Mouse (Mus musculus): ENCODE results near the gene Prpf4. TPM values are rescaled to one million over a fixed set of nuclear protein-coding genes. Genes with fewer than 3 reads are reported as not detected.
A peak's percentile ranks its signal among the peaks of the same experiment; 100 is the strongest.

Gene Prpf4
- polyA plus RNA-seq, 1 experiment from 2014 or later = 25.7 TPM

DNA sequence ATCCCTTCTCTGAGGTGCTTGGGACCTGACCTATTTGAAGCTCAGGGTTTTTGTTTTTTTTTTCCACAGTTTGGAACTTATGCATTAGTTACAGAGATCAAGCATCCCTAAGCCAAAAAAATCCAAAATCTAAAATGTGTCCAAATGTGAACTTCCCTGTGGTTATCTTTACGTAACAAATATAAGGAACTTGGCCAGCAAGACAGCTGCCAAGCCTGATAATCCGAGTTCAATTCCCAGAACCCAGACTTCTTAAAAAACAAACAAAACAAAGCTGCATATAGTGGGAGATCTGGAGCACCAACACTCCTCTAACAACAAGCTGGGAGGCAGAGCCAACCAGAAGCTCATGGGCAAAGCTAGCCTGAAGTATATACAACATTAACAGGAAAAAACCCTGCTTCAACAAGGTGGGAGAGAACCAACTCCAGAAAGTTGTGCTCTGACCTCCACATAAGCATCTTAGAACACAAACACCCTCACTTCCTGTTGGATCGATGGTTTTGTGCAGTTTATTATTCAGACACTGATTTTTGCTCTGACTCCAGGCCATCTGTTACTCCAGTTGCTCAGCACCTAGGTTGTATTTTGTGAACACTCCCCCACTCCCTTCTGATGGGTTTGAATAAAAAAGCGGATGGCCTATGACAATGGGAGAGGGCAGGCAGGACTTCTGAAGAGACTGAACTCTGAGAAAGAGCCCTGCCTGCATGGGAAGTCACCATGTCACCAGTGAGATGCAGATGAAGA lies 10.8 kb upstream of the Prpf4 start:
- H3K4me3 ChIP-seq (ENCODE audit: low read depth, low read length) = no peak overlapping the region
- ATAC-seq (replicated peaks; ENCODE audit: low FRiP score, low TSS enrichment, low read depth) (no peak), DNase-seq (ENCODE audit: low spot score) (no peak)
- no peaks in the 10 kb centered on the region for H3K4me1 ChIP-seq (replicated peaks; ENCODE audit: control insufficient read depth, insufficient read depth, low read length)
- peaks cover 87% of the 10 kb centered on the region for H3K36me3 ChIP-seq (ENCODE audit: control insufficient read depth, insufficient read depth, low read length)
- no peak overlapping the region for H3K4me2 ChIP-seq (ENCODE audit: low read length)
- no peak overlapping the region for H3K27ac ChIP-seq (ENCODE audit: low read depth)
- no peak overlapping the region for H3K9ac ChIP-seq (ENCODE audit: low read length)
- 89% methylated on average over 4 of the region's 4 CpGs for WGBS
- H3K27me3 ChIP-seq (replicated peaks; ENCODE audit: control insufficient read depth, insufficient read depth, low read length) = no peaks in the 10 kb centered on the region
- H3K9me3 ChIP-seq (ENCODE audit: control insufficient read depth, low read length) = no peaks in the 10 kb centered on the region

DNA sequence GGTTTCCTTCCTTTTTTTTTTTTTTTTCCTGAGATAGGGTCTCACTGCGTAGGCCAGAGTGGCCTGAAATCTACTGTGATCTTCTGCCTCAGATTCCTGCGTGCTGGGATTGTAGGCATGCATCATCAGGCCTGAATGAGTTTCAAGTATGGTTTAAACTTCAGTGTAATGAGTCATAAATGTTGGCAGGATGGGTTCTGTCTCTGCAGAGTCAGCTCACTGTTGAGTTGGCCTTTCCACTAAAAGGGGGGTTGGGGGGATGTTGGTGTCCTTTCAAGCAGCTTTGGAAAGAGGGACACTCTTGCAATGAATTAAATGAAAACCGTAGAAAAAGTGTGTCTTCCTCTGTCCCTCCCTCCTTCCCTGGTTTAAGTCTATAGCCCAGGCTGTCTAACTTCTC lies 9.6 kb upstream of the Prpf4 start:
- 89% methylated on average over 3 of the region's 3 CpGs for WGBS
- ATAC-seq (replicated peaks; ENCODE audit: low FRiP score, low TSS enrichment, low read depth) (no peak), DNase-seq (ENCODE audit: low spot score) (no peak)
- Histone ChIP-seq H3K9me3 (ENCODE audit: control insufficient read depth, low read length) (no peaks in the 10 kb centered on the region), H3K4me1 (replicated peaks; ENCODE audit: control insufficient read depth, insufficient read depth, low read length) (no peaks in the 10 kb centered on the region), H3K27me3 (replicated peaks; ENCODE audit: control insufficient read depth, insufficient read depth, low read length) (no peaks in the 10 kb centered on the region), H3K9ac (ENCODE audit: low read length) (no peak overlapping the region), H3K36me3 (ENCODE audit: control insufficient read depth, insufficient read depth, low read length) (peaks cover 80% of the 10 kb centered on the region), H3K4me2 (ENCODE audit: low read length) (no peak overlapping the region), H3K27ac (ENCODE audit: low read depth) (no peak overlapping the region), H3K4me3 (ENCODE audit: low read depth, low read length) (no peak overlapping the region)

DNA sequence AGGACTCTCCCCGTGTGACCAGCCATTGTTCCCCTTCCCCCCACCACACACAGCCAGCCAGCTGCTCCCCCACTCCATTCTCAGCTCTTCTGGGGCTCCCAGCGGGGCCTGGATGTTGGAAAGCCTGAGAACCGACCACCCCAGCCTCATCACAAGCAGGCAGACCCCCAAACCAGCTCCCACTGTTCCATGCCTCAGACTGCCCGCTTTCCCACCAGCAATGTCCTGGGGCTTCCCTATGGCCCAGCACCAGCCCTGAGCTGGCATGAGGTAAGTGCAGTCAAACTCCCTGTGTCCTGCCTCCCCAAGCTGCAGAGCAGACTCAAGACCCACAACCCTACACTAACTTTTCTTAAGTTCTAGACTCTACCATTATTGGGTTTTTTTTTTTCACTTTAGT lies 2.5 kb upstream of the Prpf4 start:
- Histone ChIP-seq H3K27ac (ENCODE audit: low read depth) (no peak overlapping the region), H3K9me3 (ENCODE audit: control insufficient read depth, low read length) (no peaks in the 10 kb centered on the region), H3K4me2 (ENCODE audit: low read length) (no peak overlapping the region), H3K4me1 (replicated peaks; ENCODE audit: control insufficient read depth, insufficient read depth, low read length) (peaks cover 9% of the 10 kb centered on the region), H3K4me3 (ENCODE audit: low read depth, low read length) (no peak overlapping the region), H3K9ac (ENCODE audit: low read length) (no peak overlapping the region), H3K36me3 (ENCODE audit: control insufficient read depth, insufficient read depth, low read length) (peaks cover 26% of the 10 kb centered on the region), H3K27me3 (replicated peaks; ENCODE audit: control insufficient read depth, insufficient read depth, low read length) (no peaks in the 10 kb centered on the region)
- DNase-seq (ENCODE audit: low spot score) (no peak), ATAC-seq (replicated peaks; ENCODE audit: low FRiP score, low TSS enrichment, low read depth) (no peak)
- WGBS = 74% methylated on average over 4 of the region's 4 CpGs

DNA sequence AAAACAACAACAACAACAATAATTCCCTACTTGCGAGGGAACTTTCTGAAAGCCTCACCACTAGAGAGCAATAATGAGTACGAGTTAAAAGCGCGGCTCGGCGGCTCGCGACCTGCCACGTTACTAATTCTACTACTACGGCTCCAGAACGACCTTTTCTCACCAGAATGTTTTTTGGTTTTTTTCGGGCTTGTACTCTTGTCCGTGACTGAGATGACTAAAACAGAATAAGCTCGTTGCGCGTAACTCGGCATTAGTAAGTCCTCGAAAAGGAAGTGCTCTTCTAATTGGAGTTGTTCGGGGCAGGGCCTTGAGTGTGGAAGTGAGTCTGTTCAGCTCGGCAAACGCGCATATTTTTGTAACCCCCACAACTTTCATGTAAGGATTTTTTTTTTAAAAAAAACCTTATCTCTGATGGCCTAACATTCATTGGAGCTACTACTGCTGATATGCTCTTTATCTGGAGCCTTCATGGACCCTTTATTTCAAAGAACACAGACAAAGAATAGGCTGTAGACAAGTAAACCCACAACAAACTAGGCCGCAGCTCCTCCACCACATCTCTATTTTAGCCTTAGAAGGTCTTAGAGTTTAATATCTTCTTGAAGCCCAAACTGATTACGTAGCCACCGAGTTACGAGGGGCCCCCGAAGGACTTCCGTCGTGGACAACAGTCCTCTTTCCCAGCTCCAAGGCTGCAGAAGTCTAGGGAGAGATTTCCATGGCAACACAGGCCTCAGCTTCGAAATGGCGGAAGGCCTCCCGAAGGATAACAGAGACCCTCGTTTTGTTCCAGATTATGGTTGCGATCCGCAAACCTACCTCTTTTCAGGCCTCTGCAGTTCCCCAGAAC lies 641 bp upstream of the Prpf4 start:
- peak; percentile 86 for DNase-seq (ENCODE audit: low spot score)

DNA sequence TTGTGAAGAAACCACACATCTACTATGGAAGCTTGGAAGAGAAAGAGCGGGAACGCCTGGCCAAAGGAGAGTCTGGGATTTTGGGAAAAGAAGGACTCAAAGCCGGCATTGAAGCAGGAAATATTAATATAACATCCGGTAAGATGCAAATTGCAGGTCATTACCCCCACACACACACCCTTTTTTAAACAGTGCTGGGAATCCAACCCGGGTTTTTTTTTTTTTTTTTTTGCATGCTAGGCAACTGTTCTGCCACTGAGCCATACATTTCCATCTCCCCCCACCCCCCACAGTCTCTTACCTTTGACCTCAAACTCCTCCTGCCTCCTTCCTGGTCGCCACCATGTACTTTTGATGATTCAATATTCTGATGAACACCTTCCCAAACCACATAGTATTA lies 1.0 kb downstream of the Prpf4 start:
- peaks cover 9% of the 10 kb centered on the region for H3K4me1 ChIP-seq (replicated peaks; ENCODE audit: control insufficient read depth, insufficient read depth, low read length)
- H3K27ac ChIP-seq (ENCODE audit: low read depth) = peak overlapping the region; percentile 88; the same call in 1 of the 2 replicates
- peaks cover 36% of the 10 kb centered on the region for H3K36me3 ChIP-seq (ENCODE audit: control insufficient read depth, insufficient read depth, low read length)
- peak overlapping the region; percentile 66 for H3K4me2 ChIP-seq (ENCODE audit: low read length)
- H3K9ac ChIP-seq (ENCODE audit: low read length) = peak overlapping the region; percentile 87
- WGBS = 34% methylated on average over 6 of the region's 6 CpGs
- DNase-seq (ENCODE audit: low spot score) = no peak
- ATAC-seq (replicated peaks; ENCODE audit: low FRiP score, low TSS enrichment, low read depth) = no peak
- H3K4me3 ChIP-seq (ENCODE audit: low read depth, low read length) = peak overlapping the region; percentile 89
- no peaks in the 10 kb centered on the region for H3K9me3 ChIP-seq (ENCODE audit: control insufficient read depth, low read length)
- no peaks in the 10 kb centered on the region for H3K27me3 ChIP-seq (replicated peaks; ENCODE audit: control insufficient read depth, insufficient read depth, low read length)

More for the DNA sequence above, 641 bp upstream of the Prpf4 start:
- peak overlapping the region; percentile 88 for H3K27ac ChIP-seq (ENCODE audit: low read depth)
- H3K36me3 ChIP-seq (ENCODE audit: control insufficient read depth, insufficient read depth, low read length) = peaks cover 27% of the 10 kb centered on the region
- peak; percentile 6; the same call in 1 of the 2 replicates for ATAC-seq (replicated peaks; ENCODE audit: low FRiP score, low TSS enrichment, low read depth)
- peak overlapping the region; percentile 89 for H3K4me3 ChIP-seq (ENCODE audit: low read depth, low read length)
- H3K27me3 ChIP-seq (replicated peaks; ENCODE audit: control insufficient read depth, insufficient read depth, low read length) = no peaks in the 10 kb centered on the region
- H3K4me2 ChIP-seq (ENCODE audit: low read length) = peak overlapping the region; percentile 63
- no peaks in the 10 kb centered on the region for H3K9me3 ChIP-seq (ENCODE audit: control insufficient read depth, low read length)
- H3K9ac ChIP-seq (ENCODE audit: low read length) = peak overlapping the region; percentile 87
- H3K4me1 ChIP-seq (replicated peaks; ENCODE audit: control insufficient read depth, insufficient read depth, low read length) = peaks cover 9% of the 10 kb centered on the region
- under 1% methylated on average over 35 of the region's 35 CpGs for WGBS

DNA sequence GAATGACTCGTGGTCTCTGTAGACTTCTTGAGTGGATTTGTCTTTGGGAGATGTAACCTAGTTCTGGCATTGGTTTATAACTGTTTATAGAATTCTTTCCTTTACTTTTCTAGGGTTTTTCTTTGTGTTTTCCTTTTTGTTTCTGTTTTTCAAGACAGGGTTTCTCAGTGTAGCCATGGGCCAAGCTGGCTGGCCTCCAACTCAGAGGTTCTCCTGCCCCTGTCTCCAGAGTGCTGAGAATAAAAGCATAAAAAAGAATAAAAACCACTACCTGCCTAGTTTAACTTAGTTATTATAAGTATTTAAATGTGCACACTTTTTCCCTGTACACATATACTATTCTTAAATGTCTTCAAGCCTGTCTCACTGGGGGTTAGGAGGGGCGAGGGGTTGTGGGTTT lies 1.7 kb downstream of the Prpf4 start:
- ATAC-seq (replicated peaks; ENCODE audit: low FRiP score, low TSS enrichment, low read depth) (no peak), DNase-seq (ENCODE audit: low spot score) (no peak)
- H3K4me3 ChIP-seq (ENCODE audit: low read depth, low read length) = peak overlapping the region; percentile 89; the same call in 1 of the 2 replicates
- peak overlapping the region; percentile 66 for H3K4me2 ChIP-seq (ENCODE audit: low read length)
- H3K27me3 ChIP-seq (replicated peaks; ENCODE audit: control insufficient read depth, insufficient read depth, low read length) = no peaks in the 10 kb centered on the region
- no peak overlapping the region for H3K27ac ChIP-seq (ENCODE audit: low read depth)
- H3K9me3 ChIP-seq (ENCODE audit: control insufficient read depth, low read length) = no peaks in the 10 kb centered on the region
- H3K4me1 ChIP-seq (replicated peaks; ENCODE audit: control insufficient read depth, insufficient read depth, low read length) = peaks cover 9% of the 10 kb centered on the region
- no peak overlapping the region for H3K9ac ChIP-seq (ENCODE audit: low read length)
- peaks cover 43% of the 10 kb centered on the region for H3K36me3 ChIP-seq (ENCODE audit: control insufficient read depth, insufficient read depth, low read length)
- WGBS = 75% methylated on average over 2 of the region's 2 CpGs

DNA sequence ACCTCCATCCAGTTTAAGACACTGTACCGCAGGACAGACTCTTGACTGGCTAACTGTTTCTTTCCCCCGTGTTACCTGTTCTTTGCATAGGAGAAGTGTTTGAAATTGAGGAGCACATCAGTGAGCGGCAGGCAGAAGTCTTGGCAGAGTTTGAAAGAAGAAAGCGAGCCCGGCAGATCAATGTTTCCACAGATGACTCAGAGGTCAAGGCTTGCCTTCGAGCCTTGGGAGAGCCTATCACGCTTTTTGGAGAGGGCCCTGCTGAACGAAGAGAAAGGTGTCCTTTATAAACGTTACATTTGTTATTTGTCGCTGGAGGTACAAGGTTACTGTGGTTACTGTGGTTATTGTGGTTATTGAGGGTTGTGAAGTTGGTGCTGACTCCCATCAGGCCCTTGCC lies 3.0 kb downstream of the Prpf4 start:
- Histone ChIP-seq H3K4me2 (ENCODE audit: low read length) (no peak overlapping the region), H3K27me3 (replicated peaks; ENCODE audit: control insufficient read depth, insufficient read depth, low read length) (no peaks in the 10 kb centered on the region), H3K27ac (ENCODE audit: low read depth) (no peak overlapping the region), H3K36me3 (ENCODE audit: control insufficient read depth, insufficient read depth, low read length) (peaks cover 56% of the 10 kb centered on the region), H3K9me3 (ENCODE audit: control insufficient read depth, low read length) (no peaks in the 10 kb centered on the region), H3K4me3 (ENCODE audit: low read depth, low read length) (no peak overlapping the region), H3K4me1 (replicated peaks; ENCODE audit: control insufficient read depth, insufficient read depth, low read length) (peaks cover 9% of the 10 kb centered on the region), H3K9ac (ENCODE audit: low read length) (no peak overlapping the region)
- no peak for ATAC-seq (replicated peaks; ENCODE audit: low FRiP score, low TSS enrichment, low read depth)
- WGBS = 93% methylated on average over 10 of the region's 10 CpGs
- no peak for DNase-seq (ENCODE audit: low spot score)

DNA sequence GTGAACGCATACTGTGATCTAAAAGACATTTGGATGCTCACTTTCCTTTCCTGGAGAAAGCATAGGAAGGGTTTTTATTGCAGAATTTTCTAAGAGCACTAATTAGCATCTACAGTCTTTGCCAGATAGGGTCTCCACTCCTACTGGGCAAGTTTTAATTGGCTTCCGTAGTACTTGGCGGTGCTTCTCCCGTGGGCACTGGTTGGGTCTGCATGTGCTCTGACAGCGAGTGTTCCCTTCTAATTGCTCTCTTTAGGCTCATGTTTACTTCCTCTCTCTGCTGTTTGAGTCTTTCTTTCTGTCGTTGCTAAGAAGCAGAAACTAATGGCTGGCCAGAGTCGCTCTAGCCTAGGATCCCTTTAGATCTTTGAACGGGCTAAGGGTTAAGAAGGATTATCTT lies 9.9 kb downstream of the Prpf4 start:
- no peak for DNase-seq (ENCODE audit: low spot score)
- Histone ChIP-seq H3K4me1 (replicated peaks; ENCODE audit: control insufficient read depth, insufficient read depth, low read length) (no peaks in the 10 kb centered on the region), H3K9ac (ENCODE audit: low read length) (no peak overlapping the region), H3K9me3 (ENCODE audit: control insufficient read depth, low read length) (no peaks in the 10 kb centered on the region), H3K27ac (ENCODE audit: low read depth) (no peak overlapping the region), H3K4me2 (ENCODE audit: low read length) (no peak overlapping the region), H3K4me3 (ENCODE audit: low read depth, low read length) (no peak overlapping the region), H3K27me3 (replicated peaks; ENCODE audit: control insufficient read depth, insufficient read depth, low read length) (no peaks in the 10 kb centered on the region), H3K36me3 (ENCODE audit: control insufficient read depth, insufficient read depth, low read length) (peaks cover 100% of the 10 kb centered on the region)
- 92% methylated on average over 8 of the region's 8 CpGs for WGBS
- ATAC-seq (replicated peaks; ENCODE audit: low FRiP score, low TSS enrichment, low read depth) = no peak
